17 mouse cellular contexts compared by ENCODE assay signal in genomic region chr7:69074780-69075179, GRCm38 (mm10).
"Had no signal": no experiment of that assay in that cellular context is flagged by ENCODE, and none has a peak within 500 bp of the region (broad histone marks: within the 10 kb centered on the region; RNA-seq: fewer than 3 reads in every experiment).

No protein-coding gene starts in this region.

- H3K27ac ChIP-seq: midbrain, embryonic 10.5 days; midbrain, embryonic 12.5 days; neural tube, embryonic 13.5 days; neural tube, embryonic 15.5 days; stomach, embryonic 15.5 days; stomach, postnatal 0 days had no signal

- ATAC-seq: midbrain, embryonic 16.5 days had no signal

- H3K4me3 ChIP-seq: midbrain, embryonic 10.5 days; midbrain, embryonic 12.5 days; myocyte; neural tube, embryonic 13.5 days; neural tube, embryonic 15.5 days; stomach, embryonic 15.5 days had no signal

- H3K36me3 ChIP-seq: midbrain, embryonic 10.5 days; midbrain, embryonic 12.5 days; neural tube, embryonic 13.5 days; neural tube, embryonic 15.5 days; stomach, embryonic 15.5 days had no signal

- DNase-seq: lung, adult 18-20 months; lung, embryonic 14.5 days; lung, postnatal 10 days; lung, postnatal 4 days; midbrain, embryonic 14.5 days; right cerebral cortex, postnatal 14 days; thymus, adult 2 months; thymus, postnatal 25 days; thymus, postnatal 4 days had no signal

- H3K4me2 ChIP-seq: lung, embryonic 14.5 days; midbrain, embryonic 12.5 days; neural tube, embryonic 13.5 days; neural tube, embryonic 15.5 days; stomach, embryonic 15.5 days had no signal

- H3K9ac ChIP-seq: lung, embryonic 14.5 days; midbrain, embryonic 12.5 days; neural tube, embryonic 13.5 days; neural tube, embryonic 15.5 days; stomach, embryonic 15.5 days had no signal

- H3K9me3 ChIP-seq: midbrain, embryonic 10.5 days; midbrain, embryonic 12.5 days; neural tube, embryonic 15.5 days; stomach, embryonic 15.5 days had no signal

- H3K27me3 ChIP-seq: midbrain, embryonic 12.5 days; neural tube, embryonic 13.5 days; neural tube, embryonic 15.5 days; stomach, embryonic 15.5 days had no signal

- H3K4me1 ChIP-seq: midbrain, embryonic 10.5 days; midbrain, embryonic 12.5 days; neural tube, embryonic 13.5 days; neural tube, embryonic 15.5 days; stomach, embryonic 15.5 days had no signal
